ENCODE assay signal across 12 mouse cellular contexts in genomic region chr4:150523351-150523750, GRCm38 (mm10).
DNase-seq lines count a peak whose midpoint lies in the region; ATAC-seq and TF ChIP-seq lines count a peak whose summit lies in the region.
"Had no signal": no experiment of that assay in that cellular context is flagged by ENCODE, and none has a peak within 500 bp of the region (broad histone marks: within the 10 kb centered on the region; RNA-seq: fewer than 3 reads in every experiment).

No protein-coding gene starts in this region.

- no peaks in the 10 kb centered on the region for H3K9me3 ChIP-seq in heart, embryonic 12.5 days (replicated peaks)
- no peaks in the 10 kb centered on the region for H3K9me3 ChIP-seq in MEL (replicated peaks; ENCODE audit: insufficient read depth, low read length)
- H3K9me3 ChIP-seq in hindbrain, embryonic 15.5 days = no peaks in the 10 kb centered on the region
- H3K9me3 ChIP-seq in midbrain, embryonic 15.5 days = no peaks in the 10 kb centered on the region
- H3K9me3 ChIP-seq: neural tube, embryonic 12.5 days had no signal

- H3K9ac ChIP-seq in heart, embryonic 12.5 days = no peak overlapping the region
- H3K9ac ChIP-seq in MEL (ENCODE audit: control insufficient read depth, low read depth, low read length, poor library complexity, severe bottlenecking) = peak overlapping the region; percentile 6; the same call in 1 of the 2 replicates
- no peak overlapping the region for H3K9ac ChIP-seq in hindbrain, embryonic 15.5 days
- no peak overlapping the region for H3K9ac ChIP-seq in midbrain, embryonic 15.5 days
- H3K9ac ChIP-seq: neural tube, embryonic 12.5 days had no signal

- H3K36me3 ChIP-seq in heart, embryonic 12.5 days = peaks cover 32% of the 10 kb centered on the region
- peaks cover 0 to 36% of the 10 kb centered on the region in 2 experiments; a peak in 2 of 4 replicates for H3K36me3 ChIP-seq in MEL (ENCODE audit: control insufficient read depth in 1 of 2, insufficient read depth in 2 of 2, low read length in 2 of 2)
- H3K36me3 ChIP-seq in hindbrain, embryonic 15.5 days = 0 out of 2 replicates have a peak, but pooled peaks cover 6% of the 10 kb centered on the region
- 0 out of 2 replicates have a peak, but pooled peaks cover 2% of the 10 kb centered on the region for H3K36me3 ChIP-seq in midbrain, embryonic 15.5 days (replicated peaks)

- TF ChIP-seq EP300 in MEL (IDR thresholded peaks at IDR 0.05; ENCODE audit: low read depth in 1 of 2, low read length in 2 of 2) = peak; percentile 79 to 85

- TF ChIP-seq POLR2A in MEL (IDR thresholded peaks at IDR 0.05; ENCODE audit: control insufficient read depth in 1 of 2, insufficient read depth in 1 of 2, low read depth in 1 of 2, low read length in 2 of 2, poor library complexity in 1 of 2) = peak in 1 of 2 experiments; percentile 58; a peak in 2 of 4 replicates

- DNase-seq in heart, adult 18-20 months = no peak
- DNase-seq in MEL (ENCODE audit: low read depth, low spot score) = peak; percentile 92
- no peak for DNase-seq in gastrocnemius, postnatal 25 days
- no peak for DNase-seq in spleen, postnatal 36 days (ENCODE audit: low spot score in 2 of 2)
- no peak for DNase-seq in gastrocnemius, postnatal 4 days (ENCODE audit: low spot score in 2 of 2)
- DNase-seq: cerebellum, adult 11 months; heart, postnatal 10 days; lung, adult 2 months had no signal

- H3K27me3 ChIP-seq in heart, embryonic 12.5 days (replicated peaks) = no peaks in the 10 kb centered on the region
- H3K27me3 ChIP-seq in MEL (ENCODE audit: control insufficient read depth in 1 of 2, insufficient read depth in 2 of 2, low read length in 2 of 2) = no peaks in the 10 kb centered on the region
- H3K27me3 ChIP-seq in hindbrain, embryonic 15.5 days = no peaks in the 10 kb centered on the region
- no peaks in the 10 kb centered on the region for H3K27me3 ChIP-seq in midbrain, embryonic 15.5 days (replicated peaks)
- H3K27me3 ChIP-seq: neural tube, embryonic 12.5 days had no signal

- H3K79me2 ChIP-seq in MEL (ENCODE audit: control insufficient read depth, insufficient read depth, low read length, poor library complexity) = no peaks in the 10 kb centered on the region

- no peak overlapping the region for H3K27ac ChIP-seq in heart, embryonic 12.5 days (ENCODE audit: poor library complexity, severe bottlenecking)
- peak overlapping the region; percentile 91 for H3K27ac ChIP-seq in MEL (ENCODE audit: control insufficient read depth, low read depth, low read length)
- peak overlapping the region; percentile 1; the same call in 1 of the 2 replicates for H3K27ac ChIP-seq in hindbrain, embryonic 15.5 days (replicated peaks)
- H3K27ac ChIP-seq in midbrain, embryonic 15.5 days = peak overlapping the region; percentile 16; the same call in 1 of the 2 replicates
- H3K27ac ChIP-seq: neural tube, embryonic 12.5 days had no signal

- peak; percentile 89 for ATAC-seq in heart, embryonic 12.5 days (ENCODE audit: insufficient number of reproducible peaks, low FRiP score)
- ATAC-seq in hindbrain, embryonic 15.5 days (ENCODE audit: low FRiP score, low read depth) = no peak
- ATAC-seq in midbrain, embryonic 15.5 days (replicated peaks) = no peak

- peaks cover 5% of the 10 kb centered on the region; the same call in 1 of the 2 replicates for H3K4me1 ChIP-seq in heart, embryonic 12.5 days (replicated peaks)
- H3K4me1 ChIP-seq in MEL (ENCODE audit: control insufficient read depth in 1 of 2, insufficient read depth in 2 of 2, low read length in 2 of 2) = peaks cover 16 to 36% of the 10 kb centered on the region in 2 experiments
- H3K4me1 ChIP-seq in hindbrain, embryonic 15.5 days (replicated peaks) = peaks cover 13% of the 10 kb centered on the region
- H3K4me1 ChIP-seq in midbrain, embryonic 15.5 days = peaks cover 13% of the 10 kb centered on the region; the same call in 1 of the 2 replicates

- no peak for TF ChIP-seq CTCF in MEL (IDR thresholded peaks at IDR 0.05 in 2 of 3, conservative IDR thresholded peaks at IDR 0.05 in 1 of 3; ENCODE audit: control insufficient read depth in 1 of 3, insufficient read depth in 1 of 3, low read depth in 2 of 3, low read length in 3 of 3, poor library complexity in 1 of 3, severe bottlenecking in 1 of 3)

- TF ChIP-seq RAD21 in MEL (IDR thresholded peaks at IDR 0.05; ENCODE audit: low read depth, low read length) = no peak

- H3K4me3 ChIP-seq in heart, embryonic 12.5 days = no peak overlapping the region
- H3K4me3 ChIP-seq in MEL (ENCODE audit: control insufficient read depth in 1 of 2, insufficient read depth in 1 of 2, low read depth in 2 of 2, low read length in 2 of 2) = no peak overlapping the region
- no peak overlapping the region for H3K4me3 ChIP-seq in hindbrain, embryonic 15.5 days
- H3K4me3 ChIP-seq in midbrain, embryonic 15.5 days = no peak overlapping the region
- H3K4me3 ChIP-seq: neural tube, embryonic 12.5 days had no signal

- no peak overlapping the region for H3K4me2 ChIP-seq in heart, embryonic 12.5 days
- no peak overlapping the region for H3K4me2 ChIP-seq in hindbrain, embryonic 15.5 days
- H3K4me2 ChIP-seq in midbrain, embryonic 15.5 days = no peak overlapping the region
- H3K4me2 ChIP-seq: neural tube, embryonic 12.5 days had no signal

TF ChIP-seq in MEL, 35 proteins besides CTCF, POLR2A, EP300 and RAD21:
- TF ChIP-seq ZNF384 (IDR thresholded peaks at IDR 0.05; ENCODE audit: low read depth, low read length) (no peak), BHLHE40 (IDR thresholded peaks at IDR 0.05; ENCODE audit: borderline replicate concordance, low read depth, low read length) (no peak), USF1 (IDR thresholded peaks at IDR 0.05; ENCODE audit: low read depth, low read length) (no peak), KAT2A (conservative IDR thresholded peaks at IDR 0.05; ENCODE audit: low read depth, low read length) (no peak), USF2 (IDR thresholded peaks at IDR 0.05; ENCODE audit: borderline replicate concordance in 1 of 2, insufficient read depth in 1 of 2, low read depth in 1 of 2, low read length in 2 of 2) (no peak), JUND (IDR thresholded peaks at IDR 0.05; ENCODE audit: low read depth, low read length) (no peak), CHD1 (IDR thresholded peaks at IDR 0.05; ENCODE audit: low read depth, low read length) (no peak), TAL1 (IDR thresholded peaks at IDR 0.05; ENCODE audit: low read length) (peak; percentile 69), MXI1 (IDR thresholded peaks at IDR 0.05; ENCODE audit: low read depth, low read length) (no peak; the same call in 1 of the 2 replicates), GATA1 (IDR thresholded peaks at IDR 0.05; ENCODE audit: low read depth, low read length) (peak; percentile 68), ELF1 (IDR thresholded peaks at IDR 0.05; ENCODE audit: low read depth, low read length) (no peak), GABPA (IDR thresholded peaks at IDR 0.05; ENCODE audit: low read depth, low read length) (no peak; the same call in 1 of the 2 replicates), NELFE (IDR thresholded peaks at IDR 0.05; ENCODE audit: low read depth, low read length) (no peak), TCF12 (IDR thresholded peaks at IDR 0.05; ENCODE audit: low read depth, low read length) (peak; percentile 68), TBP (IDR thresholded peaks at IDR 0.05; ENCODE audit: low read depth, low read length) (peak; percentile 56; the same call in 1 of the 2 replicates), HCFC1 (IDR thresholded peaks at IDR 0.05; ENCODE audit: low read depth, low read length) (peak; percentile 73), NRF1 (IDR thresholded peaks at IDR 0.05; ENCODE audit: insufficient read depth, low read depth, low read length, poor library complexity, severe bottlenecking) (no peak), ETS1 (IDR thresholded peaks at IDR 0.05; ENCODE audit: low read depth, low read length) (peak; percentile 90), E2F4 (IDR thresholded peaks at IDR 0.05; ENCODE audit: borderline replicate concordance, low read depth, low read length) (no peak), ZMIZ1 (IDR thresholded peaks at IDR 0.05; ENCODE audit: low read depth, low read length) (no peak), MAFK (IDR thresholded peaks at IDR 0.05; ENCODE audit: borderline replicate concordance, low read depth, low read length) (peak; percentile 100), MAX (IDR thresholded peaks at IDR 0.05; ENCODE audit: low read length) (peak; percentile 64), CHD2 (IDR thresholded peaks at IDR 0.05; ENCODE audit: low read length) (peak; percentile 51; the same call in 1 of the 2 replicates), SMC3 (IDR thresholded peaks at IDR 0.05; ENCODE audit: low read depth, low read length) (no peak), MAZ (IDR thresholded peaks at IDR 0.05; ENCODE audit: low read depth, low read length) (no peak), POLR2AphosphoS2 (IDR thresholded peaks at IDR 0.05; ENCODE audit: low read length) (no peak), MEF2A (IDR thresholded peaks at IDR 0.05; ENCODE audit: extremely low read depth, insufficient replicate concordance, low read depth, low read length, poor library complexity, severe bottlenecking) (no peak), RCOR1 (IDR thresholded peaks at IDR 0.05; ENCODE audit: low read depth, low read length) (peak; percentile 52; the same call in 1 of the 2 replicates), ZKSCAN1 (IDR thresholded peaks at IDR 0.05; ENCODE audit: low read depth, low read length) (no peak), POLR2AphosphoS5 (IDR thresholded peaks at IDR 0.05; ENCODE audit: borderline replicate concordance, low read depth, low read length) (no peak), MYB (IDR thresholded peaks at IDR 0.05; ENCODE audit: low read depth, low read length) (no peak), MYC (IDR thresholded peaks at IDR 0.05; ENCODE audit: low read depth, low read length) (peak; percentile 74), ZC3H11A (IDR thresholded peaks at IDR 0.05; ENCODE audit: low read depth, low read length) (no peak), UBTF (IDR thresholded peaks at IDR 0.05; ENCODE audit: borderline replicate concordance, insufficient read depth, low read depth, low read length) (no peak), SIN3A (IDR thresholded peaks at IDR 0.05; ENCODE audit: low read length) (peak; percentile 56; the same call in 1 of the 2 replicates)
